Mouse (Mus musculus) megakaryocyte, embryonic 14.5 days (primary cell): Measurements from ENCODE around the gene Wdr90. TPM values are rescaled to one million over a fixed set of nuclear protein-coding genes. Genes with fewer than 3 reads are reported as not detected.

Experiments used
- H3K27me3 ChIP-seq: replicated peaks from 2 replicates; pipeline ENCODE3; 2012; ENCODE audit warnings: inconsistent platforms
- H3K36me3 ChIP-seq: replicated peaks from 2 replicates; pipeline ENCODE3; 2012; ENCODE audit warnings: low read length, inconsistent platforms, mixed read lengths
- H3K4me1 ChIP-seq: 2 replicates; pipeline ENCODE4 v1.6.1; 2012; ENCODE audit warnings: inconsistent platforms
- H3K4me3 ChIP-seq: replicated peaks from 2 replicates; pipeline ENCODE3; 2012; ENCODE audit warnings: moderate library complexity, mild to moderate bottlenecking, inconsistent platforms
- H3K9me3 ChIP-seq: 2 replicates; pipeline ENCODE4 v1.6.1; 2012; ENCODE audit warnings: inconsistent platforms
- FLI1 ChIP-seq: IDR thresholded peaks from 2 replicates; pipeline ENCODE4 v1.6.1; 2012; ENCODE audit warnings: low read length, inconsistent platforms, mixed read lengths
- GATA1 ChIP-seq: IDR thresholded peaks from 3 replicates; pipeline ENCODE4 v1.6.1; 2012; ENCODE audit warnings: mixed read lengths, low read length, inconsistent platforms, borderline replicate concordance
- polyA plus RNA-seq: library from polyadenylated mRNA; stranded (reverse); fragments of >175 nt; gene quantifications from 2 replicates; pipeline ENCODE4 v1.2.3, GENCODE M21; 2012; ENCODE audit warnings: low replicate concordance; ENCODE audit not compliant: insufficient read depth

The Wdr90 gene
- polyA plus RNA-seq, 1 experiment: 6.0 TPM

DNA sequence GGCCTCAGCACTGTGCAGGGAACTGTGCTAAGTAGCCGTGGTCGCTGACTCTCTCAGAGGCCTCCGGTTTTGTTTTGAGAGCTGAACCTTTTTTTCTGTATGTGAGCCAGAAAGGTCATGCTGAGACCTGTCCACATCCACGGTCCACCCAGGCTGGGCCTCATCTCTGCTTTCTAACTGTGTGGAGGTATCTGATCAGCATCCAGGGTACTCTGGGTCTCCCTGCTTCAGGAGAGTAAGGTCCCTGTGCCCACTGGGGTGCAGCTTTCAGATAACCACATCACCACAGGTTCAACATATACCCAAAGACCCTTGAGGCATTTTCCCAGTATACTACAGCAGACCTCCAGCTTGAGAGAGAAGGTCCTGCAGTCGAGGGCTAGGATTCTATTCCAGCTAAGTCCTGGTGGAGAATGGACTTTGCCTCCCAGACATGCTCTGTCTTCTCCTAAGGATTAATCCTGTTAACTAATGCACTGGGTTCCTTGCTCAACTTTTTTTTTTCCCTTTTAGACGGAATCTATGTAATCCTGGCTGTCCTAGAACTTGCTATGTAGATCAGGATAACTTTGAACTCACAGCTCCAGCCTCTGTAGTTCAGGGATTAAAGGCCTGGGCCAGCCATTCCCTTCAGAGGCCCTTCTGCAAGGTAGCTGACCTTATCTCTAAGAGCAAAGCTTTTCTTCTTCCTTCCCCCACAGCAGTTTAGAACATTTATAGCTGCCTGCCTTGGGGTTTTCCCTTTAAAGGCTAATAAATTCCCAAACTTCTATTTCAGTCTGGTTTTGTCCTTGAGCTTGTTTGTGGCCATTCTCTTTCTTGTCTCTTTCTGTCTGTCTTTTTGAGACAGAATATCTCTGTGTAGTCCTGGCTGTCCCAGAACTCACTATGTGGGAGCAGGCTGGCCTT is 657 bp upstream of the Wdr90 start:
- peaks cover 72% of the 10 kb centered on the region for H3K4me1 ChIP-seq
- H3K27me3 ChIP-seq: no peaks in the 10 kb centered on the region
- H3K36me3 ChIP-seq: peaks cover 34% of the 10 kb centered on the region
- peak overlapping the region; percentile 97 for H3K4me3 ChIP-seq
- H3K9me3 ChIP-seq: no peaks in the 10 kb centered on the region
- TF ChIP-seq GATA1: no peak
- no peak for TF ChIP-seq FLI1

DNA sequence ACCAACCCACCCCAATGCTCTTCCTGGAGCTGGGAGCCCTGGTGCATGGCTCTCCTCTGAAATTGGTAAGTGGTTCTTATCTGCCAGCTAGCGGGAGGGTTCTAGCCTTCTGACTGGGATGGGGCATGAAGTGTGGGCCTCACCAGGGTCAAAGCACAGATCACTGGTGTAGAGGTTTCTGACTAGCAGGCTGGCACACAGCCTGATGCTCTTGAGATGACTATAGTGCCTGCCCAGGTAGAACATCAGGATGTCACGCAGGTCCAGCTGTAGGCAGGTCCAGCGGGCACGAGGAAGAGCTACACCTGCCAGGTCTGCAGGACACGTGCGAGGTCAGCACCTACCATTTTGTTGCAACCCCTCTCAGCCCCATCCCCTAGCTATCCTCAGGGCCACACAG is 1.1 kb downstream of the Wdr90 start:
- no peaks in the 10 kb centered on the region for H3K9me3 ChIP-seq
- peaks cover 39% of the 10 kb centered on the region for H3K36me3 ChIP-seq
- TF ChIP-seq FLI1 (no peak), GATA1 (no peak)
- H3K4me1 ChIP-seq: peaks cover 60% of the 10 kb centered on the region
- no peaks in the 10 kb centered on the region for H3K27me3 ChIP-seq
- peak overlapping the region; percentile 97 for H3K4me3 ChIP-seq

DNA sequence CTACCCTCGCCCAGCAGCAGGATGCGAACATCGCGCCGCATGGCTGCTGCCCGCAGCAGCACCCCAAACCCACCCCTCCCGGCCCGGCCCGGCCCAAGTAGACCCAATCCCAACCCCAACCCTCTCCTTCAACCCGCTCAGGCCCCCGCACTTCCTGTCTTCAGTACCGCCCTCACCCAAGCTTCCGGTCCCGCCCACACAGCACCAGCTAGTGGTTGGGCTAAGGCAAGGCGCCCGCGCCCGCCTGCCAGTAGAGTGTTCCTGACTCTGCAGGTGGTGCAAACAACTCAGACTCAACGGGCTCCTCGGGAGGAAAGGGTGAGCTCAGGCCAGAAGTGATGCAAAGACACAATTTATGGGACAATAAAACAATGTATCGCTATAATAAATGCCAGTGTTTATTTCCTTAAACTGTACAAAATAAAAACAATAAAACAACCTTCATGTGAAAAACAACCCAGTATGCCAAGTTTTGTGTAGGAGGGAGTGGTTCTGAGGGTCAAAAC is 16.9 kb downstream of the Wdr90 start, which contains the start of gene Rhot2:
Gene Rhot2, minus strand, starts transcription at position 456 of the 506 bp plus-strand sequence.
- Histone ChIP-seq H3K9me3 (no peaks in the 10 kb centered on the region), H3K36me3 (peaks cover 82% of the 10 kb centered on the region), H3K4me1 (peaks cover 64% of the 10 kb centered on the region), H3K4me3 (peak within 1 kb of the TSS; percentile 99), H3K27me3 (no peaks in the 10 kb centered on the region)
- TF ChIP-seq FLI1 (peak; percentile 78; the same call in 1 of the 2 replicates), GATA1 (no peak)

DNA sequence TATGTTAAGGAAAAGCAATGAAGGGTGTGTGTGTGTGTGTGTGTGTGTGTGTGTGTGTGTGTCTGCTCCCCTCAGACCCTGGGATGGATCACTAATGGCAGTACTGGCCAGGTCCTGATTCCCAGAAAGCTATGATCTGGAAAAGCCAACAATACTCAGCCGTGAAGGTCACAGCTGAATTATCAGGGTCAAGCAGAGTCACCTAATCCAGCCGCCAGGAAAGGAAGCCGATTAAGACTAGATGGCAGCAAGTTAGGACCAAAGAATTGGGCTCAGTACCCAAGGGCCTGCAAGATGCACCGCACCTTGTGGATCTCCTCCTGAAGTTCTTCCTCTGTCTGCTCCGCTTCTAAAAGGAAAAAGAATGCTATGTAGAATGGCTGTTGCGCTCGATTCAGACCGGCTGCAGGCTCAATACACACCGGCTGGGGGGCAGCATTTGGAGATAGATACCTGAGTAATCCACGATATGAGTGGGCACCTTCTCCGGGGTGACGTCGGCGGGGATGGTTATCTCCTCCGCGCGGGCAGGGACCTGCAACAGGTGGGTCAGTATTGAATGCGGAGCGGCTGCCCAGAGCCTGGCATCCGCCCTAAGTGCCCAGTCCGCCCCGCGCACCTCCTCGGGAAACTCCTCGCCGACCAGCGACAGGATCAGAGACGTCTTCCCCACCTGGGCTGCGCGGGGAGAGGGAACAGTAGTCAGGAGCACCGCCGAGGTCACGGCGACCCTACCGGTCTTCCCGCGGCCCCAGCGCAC is 17.5 kb downstream of the Wdr90 start:
- TF ChIP-seq GATA1: no peak
- no peak for TF ChIP-seq FLI1
- Histone ChIP-seq H3K4me3 (peak overlapping the region; percentile 99), H3K27me3 (no peaks in the 10 kb centered on the region), H3K36me3 (peaks cover 82% of the 10 kb centered on the region), H3K9me3 (no peaks in the 10 kb centered on the region), H3K4me1 (peaks cover 70% of the 10 kb centered on the region)

DNA sequence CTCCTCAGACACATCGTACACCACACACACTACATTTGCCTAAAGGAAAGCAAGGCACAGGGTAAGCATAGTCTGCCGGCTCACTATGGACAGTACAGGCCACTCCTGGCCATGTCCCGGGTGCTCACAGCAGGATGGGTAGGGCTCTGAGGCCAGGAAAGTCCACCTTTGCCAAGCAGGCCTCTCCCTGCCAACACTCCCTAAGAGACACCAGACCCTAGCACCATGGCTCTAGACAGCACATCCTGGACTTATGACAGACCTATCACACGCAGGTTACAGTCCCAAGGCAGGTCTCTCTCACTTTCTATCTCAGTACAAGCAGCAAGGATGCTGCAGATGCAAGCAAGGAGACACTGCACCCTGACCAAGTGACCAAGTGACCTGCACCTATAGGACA is 18.2 kb downstream of the Wdr90 start:
- Histone ChIP-seq H3K36me3 (peaks cover 81% of the 10 kb centered on the region), H3K27me3 (no peaks in the 10 kb centered on the region), H3K4me3 (peak overlapping the region; percentile 99), H3K4me1 (peaks cover 75% of the 10 kb centered on the region), H3K9me3 (no peaks in the 10 kb centered on the region)
- TF ChIP-seq FLI1: no peak
- TF ChIP-seq GATA1: no peak

DNA sequence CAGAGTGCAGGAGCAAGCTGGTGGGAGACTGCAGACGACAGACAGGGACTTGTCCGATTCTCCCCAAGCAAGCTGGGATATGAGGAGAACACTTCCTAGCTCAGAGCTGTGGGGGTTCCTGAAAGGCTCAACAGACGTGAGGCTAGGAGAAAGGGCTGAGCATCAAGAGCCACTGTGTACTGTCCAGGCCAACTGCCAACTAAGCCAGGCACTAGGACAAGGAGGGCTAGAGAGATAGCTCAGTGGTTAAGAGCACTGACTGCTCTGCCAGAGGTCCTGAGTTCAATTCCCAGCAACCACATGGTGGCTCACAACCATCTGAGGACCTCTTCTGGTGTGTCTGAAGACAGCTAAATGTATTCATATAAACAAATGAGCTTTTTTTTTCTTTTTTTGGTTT is 18.8 kb downstream of the Wdr90 start:
- H3K4me3 ChIP-seq: no peak overlapping the region
- peaks cover 81% of the 10 kb centered on the region for H3K4me1 ChIP-seq
- TF ChIP-seq FLI1 (no peak), GATA1 (no peak)
- H3K9me3 ChIP-seq: no peaks in the 10 kb centered on the region
- no peaks in the 10 kb centered on the region for H3K27me3 ChIP-seq
- H3K36me3 ChIP-seq: peaks cover 81% of the 10 kb centered on the region

DNA sequence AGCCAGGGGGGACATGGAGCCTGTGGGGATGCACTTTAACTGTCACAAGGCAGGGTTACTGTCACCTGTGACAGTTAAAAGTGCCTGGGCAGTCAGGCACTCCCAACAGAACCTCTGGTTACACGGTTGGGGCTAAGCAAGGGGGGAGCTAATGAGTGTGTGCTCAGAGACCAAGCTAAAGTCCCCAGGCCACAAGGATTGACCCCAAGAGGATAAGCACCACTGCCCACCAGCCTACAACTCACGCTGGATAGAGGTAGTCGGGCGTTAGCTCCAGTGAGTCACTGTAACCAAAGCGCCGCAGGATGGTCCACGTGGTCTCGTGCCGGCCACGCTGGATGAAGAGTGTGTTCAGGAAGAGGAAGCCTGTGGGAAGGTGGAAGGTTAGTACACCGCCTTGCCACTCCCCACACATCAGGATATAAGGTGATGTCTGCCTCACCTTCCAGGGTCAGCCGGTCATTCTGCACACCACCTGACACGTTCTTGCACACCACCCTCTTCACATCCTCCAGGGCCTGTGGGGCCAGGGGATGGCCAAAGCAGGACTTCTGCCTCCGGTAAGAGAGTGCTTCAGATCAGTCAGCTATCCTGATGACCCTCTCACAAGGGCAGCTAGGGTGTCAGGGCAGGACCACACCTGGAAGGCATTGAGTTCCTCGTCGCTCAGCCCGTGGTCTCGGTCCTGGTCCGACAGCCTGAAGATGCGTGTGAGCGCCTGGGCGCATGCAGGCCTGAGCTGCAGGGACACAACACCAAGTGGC is 20.0 kb downstream of the Wdr90 start, which contains the start of gene Gm20683:
Gene Gm20683, minus strand, starts transcription at position 647 of the 764 bp plus-strand sequence.
- no peaks in the 10 kb centered on the region for H3K27me3 ChIP-seq
- H3K4me1 ChIP-seq: peaks cover 93% of the 10 kb centered on the region
- peaks cover 82% of the 10 kb centered on the region for H3K36me3 ChIP-seq
- no peaks in the 10 kb centered on the region for H3K9me3 ChIP-seq
- TF ChIP-seq GATA1 (no peak), FLI1 (no peak)
- peak within 1 kb of the TSS; percentile 55 for H3K4me3 ChIP-seq

DNA sequence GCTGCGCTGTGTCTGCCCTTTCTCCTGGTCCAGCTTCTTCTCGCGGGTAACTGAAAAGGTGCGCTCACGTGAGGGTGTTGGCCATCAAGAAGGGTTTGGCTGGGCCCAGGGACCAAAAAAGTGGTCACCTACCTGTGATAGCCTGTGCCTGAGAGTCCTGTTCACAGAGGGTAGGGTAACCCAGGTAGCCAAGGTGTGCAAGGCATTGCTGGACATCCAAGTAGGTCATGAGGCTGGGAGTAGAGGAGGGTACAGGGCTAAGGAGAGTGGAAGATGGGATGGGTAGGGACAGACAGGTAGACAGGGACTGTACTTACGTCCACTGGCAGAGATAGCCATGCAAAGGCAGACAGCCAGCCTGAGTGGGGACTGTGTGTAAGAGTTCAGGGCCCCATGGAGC is 20.8 kb downstream of the Wdr90 start:
- peaks cover 82% of the 10 kb centered on the region for H3K36me3 ChIP-seq

DNA sequence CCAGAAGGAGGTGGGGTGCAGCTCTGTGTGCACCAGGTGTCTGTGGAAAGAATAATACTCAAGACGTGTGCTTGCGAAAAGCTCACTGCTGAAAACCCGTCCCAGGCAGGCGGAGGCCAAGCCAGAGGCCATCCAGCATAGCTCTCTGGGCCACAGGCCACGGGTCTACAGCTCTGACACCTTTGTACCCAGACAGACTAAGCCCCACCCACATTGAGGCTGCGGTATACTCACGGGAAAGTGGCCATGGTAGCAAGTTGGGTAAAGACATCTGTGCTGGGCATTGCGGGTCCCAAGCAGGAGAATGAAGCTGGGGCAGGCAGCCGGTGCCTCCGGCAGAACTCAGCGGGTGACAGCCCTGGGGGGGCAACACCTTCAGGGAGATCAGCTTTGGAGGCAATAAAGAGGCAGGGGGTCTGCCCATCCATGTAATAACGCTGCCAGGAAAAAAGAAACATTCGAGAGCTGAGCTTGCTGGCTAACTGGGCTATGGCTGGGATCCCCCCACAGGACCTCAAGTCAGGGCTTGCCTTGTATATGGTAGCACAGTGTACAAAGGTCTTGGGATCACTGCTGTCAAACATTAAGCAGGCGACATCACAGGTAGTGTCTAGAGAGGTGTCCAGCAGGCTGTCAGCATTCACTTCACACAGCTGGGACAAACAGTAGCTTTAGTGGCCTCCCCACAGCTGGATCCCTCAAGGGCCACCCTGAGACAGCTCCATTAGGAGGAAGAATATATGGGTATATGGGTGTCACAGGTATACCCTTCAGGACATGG is 21.7 kb downstream of the Wdr90 start:
- Histone ChIP-seq H3K4me3 (no peak overlapping the region), H3K27me3 (no peaks in the 10 kb centered on the region), H3K36me3 (peaks cover 85% of the 10 kb centered on the region), H3K9me3 (no peaks in the 10 kb centered on the region), H3K4me1 (peaks cover 95% of the 10 kb centered on the region)
- TF ChIP-seq GATA1 (no peak), FLI1 (no peak)

More for the DNA sequence above, 20.8 kb downstream of the Wdr90 start:
- Histone ChIP-seq H3K27me3 (no peaks in the 10 kb centered on the region), H3K4me1 (peaks cover 95% of the 10 kb centered on the region), H3K9me3 (no peaks in the 10 kb centered on the region), H3K4me3 (peak overlapping the region; percentile 55)
- TF ChIP-seq FLI1 (no peak), GATA1 (no peak)
